Mouse (Mus musculus) hindbrain, embryonic 12.5 days (tissue): Measurements from ENCODE around the gene Rnf34. TPM values are rescaled to one million over a fixed set of nuclear protein-coding genes. Genes with fewer than 3 reads are reported as not detected.

Source experiments
- ATAC-seq: fragments of 200-750 bp; cut with Nextera tagmentation; 2 replicates; pipeline ENCODE4 v1.8.0; 2017; ENCODE audit warnings: moderate TSS enrichment; ENCODE audit not compliant: low FRiP score
- H3K27ac ChIP-seq: fragments of 300-500 bp; sonication (generic); 2 replicates; pipeline ENCODE4 v1.5.1; 2016; ENCODE audit warnings: mild to moderate bottlenecking
- H3K27me3 ChIP-seq: fragments of 300-500 bp; sonication (generic); 2 replicates; pipeline ENCODE4 v1.6.1; 2016; ENCODE audit warnings: mild to moderate bottlenecking
- H3K36me3 ChIP-seq: fragments of 300-500 bp; sonication (generic); 2 replicates; pipeline ENCODE4 v1.6.1; 2016; ENCODE audit warnings: mild to moderate bottlenecking
- H3K4me1 ChIP-seq: fragments of 300-500 bp; sonication (generic); 2 replicates; pipeline ENCODE4 v1.6.1; 2016
- H3K4me2 ChIP-seq: fragments of 300-500 bp; sonication (generic); replicated peaks from 2 replicates; pipeline ENCODE4 v1.6.1; 2016; ENCODE audit warnings: mild to moderate bottlenecking
- H3K4me3 ChIP-seq: fragments of 300-500 bp; sonication (generic); 2 replicates; pipeline ENCODE4 v1.5.1; 2016; ENCODE audit warnings: mild to moderate bottlenecking
- H3K9ac ChIP-seq: fragments of 300-500 bp; sonication (generic); 2 replicates; pipeline ENCODE4 v1.6.1; 2016; ENCODE audit warnings: mild to moderate bottlenecking, moderate library complexity
- H3K9me3 ChIP-seq: fragments of 300-500 bp; sonication (generic); replicated peaks from 2 replicates; pipeline ENCODE4 v1.6.1; 2016; ENCODE audit warnings: mild to moderate bottlenecking
- WGBS: fragments of 180-500 bp; shearing (Covaris S2); methylation state at CpG from one replicate; pipeline ENCODE4 v1.1.7; 2016; 5-methylcytosine and 5-hydroxymethylcytosine counted together
- polyA plus RNA-seq: library from polyadenylated mRNA; unstranded; fragments of >200 nt; fragmentation: Nextera tagmentation; extraction: Ambion mirVana; gene quantifications from 2 replicates; pipeline ENCODE4 v1.2.1, GENCODE M21; 2016

Gene Rnf34
- polyA plus RNA-seq, 1 experiment from 2014 or later, result 50.7 TPM

DNA sequence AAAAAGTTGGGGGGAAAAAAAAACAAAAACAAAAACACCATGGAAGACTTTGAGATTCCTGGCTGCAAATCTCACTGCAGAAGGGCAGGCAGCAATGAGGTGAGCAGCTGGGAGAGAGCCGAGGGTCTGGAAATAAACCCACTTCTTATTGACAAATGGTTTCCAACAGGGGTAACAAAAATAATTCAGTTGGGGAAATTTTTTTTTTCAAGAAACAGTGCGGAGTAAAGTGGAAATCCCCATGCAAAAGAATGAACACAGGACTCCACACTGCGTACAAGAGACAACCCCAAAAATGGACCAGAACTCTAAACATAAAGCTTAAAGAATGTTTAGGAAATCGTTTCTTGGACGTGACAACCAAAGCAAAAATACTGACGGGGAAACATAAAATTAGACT is 43.4 kb downstream of the Rnf34 start:
- WGBS, result 97% methylated on average over 6 of the region's 6 CpGs
- Histone ChIP-seq H3K36me3 (peaks cover 10% of the 10 kb centered on the region), H3K4me3 (no peak overlapping the region), H3K4me1 (peaks cover 25% of the 10 kb centered on the region), H3K9me3 (no peaks in the 10 kb centered on the region), H3K9ac (no peak overlapping the region), H3K27me3 (no peaks in the 10 kb centered on the region), H3K4me2 (no peak overlapping the region), H3K27ac (no peak overlapping the region)
- no peak for ATAC-seq

- Histone ChIP-seq H3K4me3 (no peak overlapping the region), H3K27ac (no peak overlapping the region), H3K36me3 (0 out of 2 replicates have a peak, but pooled peaks cover 5% of the 10 kb centered on the region), H3K4me1 (peaks cover 28% of the 10 kb centered on the region), H3K27me3 (no peaks in the 10 kb centered on the region), H3K4me2 (no peak overlapping the region), H3K9me3 (no peaks in the 10 kb centered on the region), H3K9ac (no peak overlapping the region)
- ATAC-seq, result no peak
- 89% methylated on average over 5 of the region's 5 CpGs for WGBS
These were observed 44.3 kb downstream of the Rnf34 start for GRCm38 (mm10) chr5:122894007-122894637.

- Histone ChIP-seq H3K27me3 (no peaks in the 10 kb centered on the region), H3K27ac (0 out of 2 replicates have a peak overlapping the region, but pooled peaks have one; percentile 9), H3K9me3 (no peaks in the 10 kb centered on the region), H3K4me3 (no peak overlapping the region), H3K36me3 (0 out of 2 replicates have a peak, but pooled peaks cover 5% of the 10 kb centered on the region), H3K4me1 (peaks cover 26% of the 10 kb centered on the region), H3K4me2 (no peak overlapping the region), H3K9ac (no peak overlapping the region; the same call in 1 of the 2 replicates)
- ATAC-seq, result no peak
- 78% methylated on average over 4 of the region's 4 CpGs for WGBS
These were observed 45.0 kb downstream of the Rnf34 start for GRCm38 (mm10) chr5:122894821-122895220.

DNA sequence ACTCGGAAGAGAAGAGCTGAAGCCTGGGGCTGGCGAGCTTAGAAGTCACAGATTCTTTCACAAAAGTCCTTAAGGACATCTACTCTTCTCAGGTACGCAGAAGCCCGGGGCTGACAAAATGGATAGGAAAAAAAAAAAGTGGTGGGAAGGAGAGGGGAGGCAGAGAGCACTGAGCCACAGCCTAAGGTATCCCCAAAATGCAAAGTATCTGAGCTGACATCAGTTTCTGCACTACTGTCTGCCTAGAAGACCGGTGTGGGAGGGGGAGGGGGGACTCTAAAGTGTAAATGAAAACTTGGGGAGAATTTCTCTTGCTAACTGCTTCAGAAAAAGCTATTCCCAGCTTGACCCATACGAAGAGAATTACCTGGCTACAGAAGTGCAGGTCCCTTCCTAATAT is 48.3 kb downstream of the Rnf34 start:
- 0 out of 2 replicates have a peak overlapping the region, but pooled peaks have one; percentile 99 for H3K9ac ChIP-seq
- peaks cover 31% of the 10 kb centered on the region for H3K4me1 ChIP-seq
- H3K4me3 ChIP-seq, result 0 out of 2 replicates have a peak overlapping the region, but pooled peaks have one; percentile 96
- no peaks in the 10 kb centered on the region for H3K27me3 ChIP-seq
- no peaks in the 10 kb centered on the region for H3K9me3 ChIP-seq
- no peak for ATAC-seq
- no peak overlapping the region for H3K27ac ChIP-seq
- no peaks in the 10 kb centered on the region for H3K36me3 ChIP-seq
- 87% methylated on average over 6 of the region's 6 CpGs for WGBS
- H3K4me2 ChIP-seq, result peak overlapping the region; percentile 79

DNA sequence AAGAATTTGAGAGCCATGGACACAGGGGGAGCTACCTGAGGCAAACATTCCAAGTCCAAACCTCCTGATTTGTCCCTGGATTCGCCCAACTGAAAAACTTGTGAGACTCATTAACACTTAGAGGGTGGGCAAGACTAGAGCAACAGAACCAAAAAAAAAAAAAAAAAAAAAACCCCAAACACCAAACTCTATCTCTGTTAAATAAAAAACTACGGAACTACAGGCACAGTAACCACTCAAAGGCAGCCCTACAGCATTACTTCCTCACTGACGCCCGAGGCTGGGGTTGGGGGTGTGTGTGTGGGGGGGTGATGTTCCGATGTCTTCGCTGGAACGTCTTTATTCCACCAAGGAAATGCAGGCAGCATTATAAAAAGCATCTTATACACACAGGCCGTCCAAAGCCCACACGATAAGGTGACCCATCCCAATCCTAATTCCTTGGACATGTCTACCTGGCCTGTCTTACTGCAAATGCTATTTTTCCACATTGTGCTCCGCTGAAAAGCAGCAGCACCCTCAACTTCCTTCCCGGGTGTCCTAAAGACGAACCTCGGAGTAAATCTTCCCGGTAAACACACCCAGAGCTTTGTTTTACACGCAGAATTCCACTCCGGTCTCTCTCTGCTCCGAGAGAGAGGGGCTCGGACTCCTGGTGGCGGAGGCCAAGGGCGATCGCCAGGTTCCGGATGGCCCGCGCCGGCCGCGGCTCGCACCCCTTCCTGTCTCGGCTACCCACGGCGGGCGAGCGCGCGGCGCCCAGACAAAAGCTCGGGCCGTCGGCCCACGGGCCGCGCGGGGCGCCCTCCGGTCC is 49.3 kb downstream of the Rnf34 start:
- Histone ChIP-seq H3K27me3 (no peaks in the 10 kb centered on the region), H3K4me3 (peak overlapping the region; percentile 96), H3K4me2 (peak overlapping the region; percentile 79), H3K4me1 (peaks cover 31% of the 10 kb centered on the region), H3K36me3 (no peaks in the 10 kb centered on the region), H3K9ac (peak overlapping the region; percentile 99), H3K27ac (peak overlapping the region; percentile 98), H3K9me3 (no peaks in the 10 kb centered on the region)
- no peak for ATAC-seq
- WGBS, result 3% methylated on average over 37 of the region's 45 CpGs

GRCm38 (mm10) chr5:122899777-122900557 is 50.1 kb downstream of the Rnf34 start:
- Histone ChIP-seq H3K27me3 (no peaks in the 10 kb centered on the region), H3K36me3 (no peaks in the 10 kb centered on the region), H3K27ac (peak overlapping the region; percentile 98), H3K9me3 (no peaks in the 10 kb centered on the region), H3K4me3 (peak overlapping the region; percentile 96), H3K9ac (peak overlapping the region; percentile 99), H3K4me2 (peak overlapping the region; percentile 79), H3K4me1 (peaks cover 29% of the 10 kb centered on the region)
- peak; percentile 98 for ATAC-seq
- WGBS, result under 1% methylated on average over 91 of the region's 120 CpGs

- 3% methylated on average over 33 of the region's 33 CpGs for WGBS
These were observed 50.8 kb downstream of the Rnf34 start for GRCm38 (mm10) chr5:122900558-122901171.

DNA sequence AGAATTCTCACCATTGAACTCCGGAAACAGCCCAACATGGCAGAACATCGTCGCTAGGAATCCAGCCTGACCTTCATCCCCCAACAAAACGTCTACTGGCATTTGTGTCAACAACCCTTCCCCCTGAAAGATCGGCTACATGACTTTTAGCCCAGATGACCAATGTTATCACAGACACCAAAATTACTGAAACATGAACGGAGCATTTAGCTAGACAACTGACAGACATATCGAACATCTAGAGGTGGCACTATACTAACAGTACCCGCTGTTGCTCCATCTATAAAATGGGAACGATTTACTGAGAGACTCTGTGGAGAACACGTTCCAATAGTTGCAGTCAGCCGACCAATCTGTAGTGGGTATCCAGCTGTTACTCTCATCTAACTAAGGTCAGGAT is 51.3 kb downstream of the Rnf34 start:
- Histone ChIP-seq H3K4me1 (peaks cover 24% of the 10 kb centered on the region), H3K9me3 (no peaks in the 10 kb centered on the region), H3K4me3 (peak overlapping the region; percentile 96), H3K27ac (peak overlapping the region; percentile 98), H3K4me2 (peak overlapping the region; percentile 79), H3K27me3 (no peaks in the 10 kb centered on the region), H3K9ac (peak overlapping the region; percentile 99), H3K36me3 (no peaks in the 10 kb centered on the region)
- 53% methylated on average over 11 of the region's 11 CpGs for WGBS
- no peak for ATAC-seq

More at GRCm38 (mm10) chr5:122900558-122901171, 50.8 kb downstream of the Rnf34 start:
- H3K27ac ChIP-seq, result peak overlapping the region; percentile 98
- H3K36me3 ChIP-seq, result no peaks in the 10 kb centered on the region
- peak overlapping the region; percentile 96 for H3K4me3 ChIP-seq
- no peaks in the 10 kb centered on the region for H3K27me3 ChIP-seq
- peaks cover 24% of the 10 kb centered on the region for H3K4me1 ChIP-seq
- H3K4me2 ChIP-seq, result peak overlapping the region; percentile 79
- peak; percentile 84 for ATAC-seq
- H3K9ac ChIP-seq, result peak overlapping the region; percentile 99
- H3K9me3 ChIP-seq, result no peaks in the 10 kb centered on the region

DNA sequence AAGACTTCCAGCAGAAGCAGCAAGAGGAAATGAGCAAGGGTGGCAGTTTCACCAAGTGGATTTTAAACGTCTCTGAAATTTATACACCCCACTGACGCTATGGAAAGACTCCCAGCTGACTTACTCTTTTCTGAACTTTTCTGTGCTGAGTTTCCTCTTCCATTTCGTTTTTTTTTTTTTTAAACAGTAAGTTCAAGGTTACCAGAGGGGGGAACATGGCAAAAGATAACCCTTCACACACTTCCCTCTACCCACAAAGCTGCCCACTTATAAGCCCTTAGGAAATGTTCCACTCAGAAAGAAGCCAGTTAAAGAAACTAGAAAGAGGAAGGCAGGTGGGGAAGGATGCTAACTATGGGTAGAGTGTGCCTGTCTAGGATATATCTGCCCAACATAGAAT is 51.8 kb downstream of the Rnf34 start:
- Histone ChIP-seq H3K4me1 (peaks cover 24% of the 10 kb centered on the region), H3K4me2 (no peak overlapping the region), H3K27me3 (no peaks in the 10 kb centered on the region), H3K36me3 (no peaks in the 10 kb centered on the region), H3K27ac (no peak overlapping the region), H3K4me3 (no peak overlapping the region), H3K9ac (no peak overlapping the region), H3K9me3 (no peaks in the 10 kb centered on the region)
- no peak for ATAC-seq
- WGBS, result 52% methylated on average over 3 of the region's 3 CpGs

DNA sequence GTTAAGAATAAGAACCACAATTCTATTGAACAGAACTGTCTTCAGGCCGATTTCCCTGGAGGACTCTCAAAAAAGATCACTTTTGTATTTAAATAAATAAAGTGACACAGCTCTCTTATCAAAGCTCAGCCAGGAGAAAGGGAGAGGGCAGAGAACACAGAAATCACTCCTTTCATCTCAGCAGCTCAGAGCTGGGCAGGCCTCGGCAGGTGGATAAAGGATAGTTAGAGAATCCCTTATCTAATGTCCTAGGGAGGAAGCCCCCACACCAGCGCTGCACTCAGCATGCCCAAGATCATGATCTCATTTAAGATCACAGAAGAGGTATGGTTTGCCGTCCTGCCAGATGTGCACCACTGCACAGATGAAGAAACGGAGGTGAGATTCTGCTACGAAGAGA is 52.4 kb downstream of the Rnf34 start:
- ATAC-seq, result no peak
- WGBS, result 80% methylated on average over 6 of the region's 6 CpGs

DNA sequence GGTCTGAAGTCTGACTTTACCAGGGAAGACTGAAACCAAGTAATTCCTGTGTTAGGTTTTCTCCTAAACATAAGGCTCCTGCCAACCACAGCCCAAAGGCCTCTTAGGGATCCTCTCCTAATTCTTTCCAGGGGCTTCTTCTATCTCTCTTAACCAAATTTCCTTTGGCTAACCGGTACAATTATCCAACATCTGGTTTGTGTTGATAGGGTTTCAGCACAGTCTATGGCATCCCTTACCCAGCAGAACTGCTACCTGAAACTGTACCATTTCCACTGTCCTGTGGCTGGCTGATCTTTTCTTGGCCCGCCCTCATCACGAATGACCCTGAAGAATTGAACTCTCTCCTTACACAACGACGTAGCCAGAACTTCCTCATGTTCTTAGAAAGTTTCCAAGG is 53.3 kb downstream of the Rnf34 start:
- Histone ChIP-seq H3K4me1 (peaks cover 13% of the 10 kb centered on the region), H3K4me3 (no peak overlapping the region), H3K9ac (no peak overlapping the region), H3K27ac (no peak overlapping the region), H3K36me3 (no peaks in the 10 kb centered on the region), H3K27me3 (no peaks in the 10 kb centered on the region), H3K9me3 (no peaks in the 10 kb centered on the region), H3K4me2 (no peak overlapping the region)
- WGBS, result 80% methylated on average over 5 of the region's 5 CpGs
- no peak for ATAC-seq

More for the DNA sequence above, 52.4 kb downstream of the Rnf34 start:
- H3K4me3 ChIP-seq, result no peak overlapping the region
- no peaks in the 10 kb centered on the region for H3K27me3 ChIP-seq
- no peak overlapping the region for H3K27ac ChIP-seq
- no peaks in the 10 kb centered on the region for H3K36me3 ChIP-seq
- peaks cover 22% of the 10 kb centered on the region for H3K4me1 ChIP-seq
- no peak overlapping the region for H3K9ac ChIP-seq
- no peak overlapping the region for H3K4me2 ChIP-seq
- H3K9me3 ChIP-seq, result no peaks in the 10 kb centered on the region
